Mouse (Mus musculus) 3T3-L1 (cell line): ENCODE data around the gene Fam171a2.

Experiments
- DNase-seq: peaks from one replicate; pipeline ENCODE4 v3.0.0-alpha.2; 2015; ENCODE audit warnings: low read depth, low spot score

The Fam171a2 gene

GRCm38 (mm10) chr11:102455740-102456396, 8.4 kb upstream of the Fam171a2 start:
- DNase-seq: peak; percentile 94

- no peak for DNase-seq
Measured at GRCm38 (mm10) chr11:102453131-102453530, 5.6 kb upstream of the Fam171a2 start.

GRCm38 (mm10) chr11:102449043-102450008, 1.8 kb upstream of the Fam171a2 start:
- no peak for DNase-seq

DNA sequence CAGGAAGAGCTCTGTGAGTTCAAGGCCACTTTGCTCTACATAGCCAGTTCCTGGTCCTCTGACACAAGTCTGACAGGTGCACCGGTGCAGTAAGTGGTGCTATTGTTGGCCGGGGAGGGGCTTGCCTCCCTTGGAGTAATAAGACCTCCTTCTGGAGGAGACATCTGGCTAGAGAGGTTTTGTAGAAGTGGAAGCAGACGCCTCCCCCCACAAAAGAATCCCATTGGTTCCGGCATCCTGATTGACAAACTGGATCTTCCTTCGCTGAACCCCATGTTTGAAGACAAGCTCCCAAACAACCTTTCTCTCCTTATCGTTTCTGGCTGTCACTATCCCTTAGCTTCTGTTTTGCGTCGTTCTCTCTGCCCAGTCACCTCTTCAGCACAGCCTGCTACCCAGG, 845 bp upstream of the Fam171a2 start:
- no peak for DNase-seq

DNA sequence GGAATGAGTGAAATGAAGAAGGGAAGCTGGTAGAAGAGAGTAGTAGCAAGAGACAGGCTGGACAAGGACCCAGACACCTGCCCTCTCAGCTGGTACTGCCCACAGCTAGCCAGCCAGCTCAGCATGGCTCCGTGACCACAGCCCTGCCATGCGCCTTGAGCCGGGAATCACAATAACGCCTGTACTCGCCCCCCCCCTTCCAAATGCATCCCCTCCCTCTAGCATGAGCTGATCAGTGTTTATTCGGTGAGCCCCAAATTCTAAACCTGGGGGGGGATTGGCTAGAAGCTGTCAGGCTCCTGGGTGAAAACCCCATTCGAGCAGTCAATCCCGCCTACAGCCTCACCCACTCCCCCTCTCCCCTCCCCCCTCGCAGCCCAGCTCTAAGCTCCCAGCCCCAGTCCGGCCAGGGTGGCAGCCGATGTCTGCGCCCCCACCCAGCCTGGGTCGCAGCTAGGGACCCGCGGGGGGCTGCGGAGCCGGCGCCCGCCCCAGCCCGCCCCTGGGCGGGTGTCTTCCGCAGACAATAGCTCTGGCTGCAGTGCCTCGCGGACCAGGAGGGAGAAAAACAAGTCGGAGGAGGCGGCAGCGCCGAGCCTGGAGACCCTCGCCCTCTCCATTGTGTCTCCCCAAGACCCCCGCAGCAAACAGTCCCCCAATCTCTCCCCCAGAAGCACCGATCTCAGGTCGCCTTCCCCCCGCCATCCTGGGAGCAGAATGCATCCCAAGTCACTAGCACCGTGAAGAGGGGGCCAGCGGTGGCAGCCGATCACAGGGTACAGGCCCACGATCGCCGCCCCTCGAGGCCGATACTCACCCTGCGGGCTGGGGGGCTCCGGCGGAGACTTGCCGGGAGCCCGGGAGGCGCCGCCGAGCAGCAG, 661 bp downstream of the Fam171a2 start:
- no peak for DNase-seq

DNA sequence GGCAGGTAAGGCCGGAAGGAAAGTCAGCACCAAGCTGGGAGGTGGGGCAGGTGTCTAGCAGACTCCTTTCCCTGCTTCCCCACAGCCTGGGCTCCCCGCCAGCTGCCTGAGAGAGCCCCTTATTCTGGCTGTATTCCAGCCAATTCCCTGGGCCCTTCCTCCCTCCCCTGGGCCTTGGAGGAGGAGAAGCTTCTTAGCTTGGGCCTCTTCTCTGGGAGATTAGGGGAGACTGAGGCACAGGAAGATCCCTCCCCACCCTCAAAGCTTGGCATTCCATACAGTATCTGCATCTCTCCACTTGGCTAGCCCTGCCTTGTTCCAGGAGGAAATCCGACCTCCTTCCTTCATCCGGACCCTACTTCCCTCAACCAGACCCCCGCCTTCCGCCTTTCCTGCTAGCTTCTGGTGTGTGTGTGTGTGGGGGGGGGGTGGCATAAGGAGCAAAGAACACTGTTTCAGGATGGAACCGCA, 1.6 kb downstream of the Fam171a2 start:
- DNase-seq: no peak

GRCm38 (mm10) chr11:102445264-102445890, 2.1 kb downstream of the Fam171a2 start:
- DNase-seq: no peak

- no peak for DNase-seq
Measured at GRCm38 (mm10) chr11:102444781-102445180, 2.7 kb downstream of the Fam171a2 start.

GRCm38 (mm10) chr11:102444321-102444720, 3.2 kb downstream of the Fam171a2 start:
- DNase-seq: no peak

GRCm38 (mm10) chr11:102443740-102444139, 3.7 kb downstream of the Fam171a2 start:
- DNase-seq: no peak

GRCm38 (mm10) chr11:102442089-102442488, 5.4 kb downstream of the Fam171a2 start:
- no peak for DNase-seq

DNA sequence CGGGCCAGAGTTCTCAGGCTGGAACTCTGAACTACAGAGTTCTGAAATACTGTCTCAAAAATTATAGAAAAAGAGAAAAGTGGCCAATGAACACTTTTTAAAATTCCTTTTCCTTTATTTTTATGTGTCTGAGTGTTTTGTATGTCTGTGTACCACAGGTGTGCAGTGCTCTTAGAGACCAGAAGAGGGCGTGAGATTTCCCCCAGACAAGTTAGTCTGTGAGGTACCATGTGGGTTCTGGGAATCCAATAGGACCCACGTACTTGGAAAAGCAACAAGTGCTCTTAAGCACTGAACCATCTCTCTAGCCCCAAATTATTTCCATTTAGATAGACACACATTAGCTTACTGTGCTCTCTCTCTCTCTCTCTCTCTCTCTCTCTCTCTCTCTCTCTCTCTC, 6.0 kb downstream of the Fam171a2 start:
- DNase-seq: no peak

GRCm38 (mm10) chr11:102440255-102440654, 7.2 kb downstream of the Fam171a2 start:
- no peak for DNase-seq

DNA sequence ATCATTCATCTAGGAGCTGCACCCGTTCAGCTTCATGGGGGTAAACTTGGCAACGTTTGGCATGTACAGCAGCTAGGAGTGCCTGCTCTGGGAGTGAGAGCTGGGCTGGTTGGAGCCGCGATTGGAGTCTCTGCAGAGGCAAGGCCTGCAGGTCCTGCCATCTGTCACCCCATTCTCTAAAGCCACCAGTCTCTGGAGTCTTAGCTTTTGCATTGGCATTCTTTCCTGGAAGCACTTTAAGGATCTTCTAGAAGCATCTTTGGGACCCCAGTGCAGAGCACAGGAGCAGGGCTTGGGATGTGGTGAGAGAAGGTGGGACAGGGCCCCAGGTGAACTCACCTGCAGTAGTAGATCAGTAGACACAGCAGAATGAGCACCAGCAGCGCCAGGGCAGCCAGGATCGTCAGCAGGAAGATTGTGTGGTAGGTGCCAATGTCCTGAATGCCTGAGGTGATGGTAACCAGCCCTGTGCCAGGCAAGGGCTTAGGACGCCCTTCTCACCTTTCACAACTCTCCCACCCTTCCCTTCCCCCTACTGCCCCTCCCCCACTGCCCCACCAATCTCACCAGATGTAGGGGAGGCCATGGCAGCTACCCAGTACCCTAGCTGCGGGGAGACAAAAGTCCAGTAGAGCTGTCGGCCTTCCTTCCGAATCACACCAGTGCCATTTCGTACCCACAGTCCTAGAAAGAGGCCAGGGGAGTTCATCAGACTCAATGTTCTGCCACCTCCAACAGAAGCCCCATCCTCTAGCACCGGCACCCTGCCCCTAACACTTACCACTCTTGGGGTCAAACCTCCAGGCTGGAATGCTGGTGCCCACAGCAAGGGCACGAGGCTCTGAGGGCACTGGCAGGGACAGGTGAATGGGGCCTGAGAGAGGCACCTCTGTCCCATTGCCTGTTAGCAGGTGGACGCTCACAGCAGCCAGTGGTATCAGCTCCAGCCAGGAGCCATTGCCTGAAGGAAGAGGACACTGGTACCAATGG, 8.1 kb downstream of the Fam171a2 start:
- no peak for DNase-seq

DNA sequence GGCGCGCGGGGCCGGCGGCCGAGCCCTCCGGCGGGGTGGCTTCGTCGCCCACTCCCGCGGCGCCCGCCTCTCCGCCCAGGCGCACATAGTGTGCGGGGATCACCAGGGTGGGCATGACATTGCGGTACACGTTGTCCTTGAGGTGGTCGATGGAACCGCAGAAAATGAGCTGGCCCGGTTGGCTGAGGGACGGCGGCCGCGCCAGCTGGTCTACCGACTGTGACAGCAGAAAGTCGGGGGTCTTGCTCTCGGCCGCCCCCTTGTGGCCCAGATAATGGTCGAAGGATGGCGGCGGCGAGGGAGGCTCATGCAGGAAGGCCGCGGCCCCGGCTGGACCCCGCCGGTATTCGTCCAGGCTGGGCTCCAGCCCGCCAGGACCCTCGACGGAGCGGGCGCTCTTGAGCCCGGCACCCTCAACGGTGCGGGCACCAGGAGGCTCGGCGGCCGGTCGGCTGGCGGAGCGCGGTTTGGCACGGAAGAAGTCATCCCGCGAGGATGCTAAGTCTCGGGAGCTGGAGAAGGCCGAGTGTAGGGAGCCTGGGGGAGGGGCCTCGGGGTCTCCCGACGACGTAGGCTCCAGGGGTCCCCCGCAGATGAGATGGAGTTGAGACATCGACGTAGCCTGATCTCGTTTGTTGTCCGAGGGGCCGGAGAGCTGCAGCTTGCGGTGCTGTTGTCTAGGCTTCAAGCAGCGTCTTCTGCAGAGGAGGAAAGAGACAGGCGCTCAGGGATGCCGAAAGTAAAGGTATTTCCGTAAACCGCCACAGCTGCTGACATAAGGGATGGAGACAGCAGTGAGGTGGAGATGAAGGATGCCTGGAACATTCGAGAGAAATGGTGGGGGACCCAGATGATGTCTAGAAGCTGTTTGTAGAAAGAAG, 9.0 kb downstream of the Fam171a2 start:
- DNase-seq: no peak

DNA sequence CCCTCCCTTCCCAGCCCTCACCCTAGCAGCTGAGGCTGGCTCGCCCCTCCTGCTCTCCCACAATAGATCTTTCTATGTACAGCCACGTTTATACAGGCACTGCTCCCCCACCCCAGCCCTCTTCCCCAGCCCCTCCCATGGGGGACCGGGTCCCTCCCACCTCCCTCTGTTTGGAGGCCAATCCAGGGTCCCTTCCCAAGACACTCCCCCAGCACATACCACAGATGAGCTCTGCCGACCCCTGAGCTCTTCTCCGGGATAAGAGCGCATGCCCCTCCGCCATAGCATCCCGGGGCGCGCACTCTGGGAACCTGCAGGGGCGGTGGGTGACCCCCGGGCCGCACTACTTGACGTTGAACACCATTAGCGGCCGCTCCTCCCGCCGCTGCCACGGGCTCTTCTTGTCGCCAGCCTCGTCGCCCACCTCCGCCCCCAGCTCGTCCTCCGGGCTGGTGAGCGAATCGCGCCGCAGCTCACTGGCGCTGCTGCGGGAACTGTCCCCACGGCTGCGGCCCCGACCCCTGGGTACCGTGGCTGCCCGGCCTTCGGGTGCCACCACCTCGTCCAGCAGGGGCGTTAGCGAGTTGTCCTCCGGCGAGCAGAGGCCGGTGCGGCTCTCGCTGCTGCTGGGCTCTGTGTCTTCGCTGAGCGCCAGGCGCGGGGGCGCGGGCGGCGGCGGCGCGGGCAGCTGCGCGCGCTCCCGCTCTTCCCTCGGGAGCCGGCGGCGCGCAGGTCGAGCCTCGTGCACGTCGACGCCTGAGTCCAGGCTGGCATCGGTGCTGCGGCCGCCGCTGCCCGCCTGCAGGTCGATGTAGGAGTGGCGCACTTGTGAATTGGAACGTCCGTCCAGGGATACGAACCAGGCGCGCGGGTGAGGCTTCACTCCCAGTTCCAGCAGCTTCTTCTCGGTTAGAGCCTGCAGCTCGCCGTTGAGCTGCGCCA, 10.1 kb downstream of the Fam171a2 start:
- no peak for DNase-seq

GRCm38 (mm10) chr11:102436471-102436790, 11.1 kb downstream of the Fam171a2 start:
- no peak for DNase-seq
